Mouse (Mus musculus) cerebellum, adult 2 months (tissue): ENCODE measurements at regions not wholly inside any gene's neighbourhood (a gene's known extent, or its start where the extent isn't known, plus 50 kb on each side); places are given as distances from the start of the nearest gene placed in this dataset.
A peak's percentile ranks its signal among the peaks of the same experiment; 100 is the strongest.

Source experiments
- DNase-seq, 2 experiments: peaks; one replicate each; pipeline ENCODE4 v3.0.0; 2021
- H3K27ac ChIP-seq: fragments of 200-500 bp; 2 replicates; pipeline ENCODE4 v1.5.1; 2012; ENCODE audit warnings: low read length, control low read depth, inconsistent platforms; ENCODE audit not compliant: insufficient read depth
- H3K27me3 ChIP-seq: fragments of 200-500 bp; 2 replicates; pipeline ENCODE4 v1.6.1; 2012; ENCODE audit warnings: inconsistent platforms, mild to moderate bottlenecking, low read length, moderate library complexity; ENCODE audit not compliant: control insufficient read depth, insufficient read depth
- H3K4me1 ChIP-seq: fragments of 200-500 bp; 2 replicates; pipeline ENCODE4 v1.6.1; 2011; ENCODE audit warnings: low read length; ENCODE audit not compliant: control insufficient read depth, insufficient read depth
- H3K4me3 ChIP-seq: fragments of 200-500 bp; replicated peaks from 2 replicates; pipeline ENCODE3; 2011; ENCODE audit warnings: mild to moderate bottlenecking, low read depth, low read length, control low read depth; ENCODE audit not compliant: insufficient read depth
- CTCF ChIP-seq: fragments of 200-500 bp; IDR thresholded peaks from 2 replicates; pipeline ENCODE4 v1.5.1; 2011; ENCODE audit warnings: low read depth, mild to moderate bottlenecking, control low read depth, low read length, moderate library complexity, borderline replicate concordance; ENCODE audit not compliant: insufficient read depth
- POLR2A ChIP-seq: fragments of 200-500 bp; IDR thresholded peaks from 2 replicates; pipeline ENCODE4 v1.6.1; 2011; ENCODE audit warnings: low read length, control low read depth, borderline replicate concordance; ENCODE audit not compliant: insufficient read depth
- WGBS: fragments of 180-500 bp; shearing (Covaris S2); methylation state at CpG from one replicate; pipeline ENCODE4 v1.1.7; 2018; 5-methylcytosine and 5-hydroxymethylcytosine counted together

DNA sequence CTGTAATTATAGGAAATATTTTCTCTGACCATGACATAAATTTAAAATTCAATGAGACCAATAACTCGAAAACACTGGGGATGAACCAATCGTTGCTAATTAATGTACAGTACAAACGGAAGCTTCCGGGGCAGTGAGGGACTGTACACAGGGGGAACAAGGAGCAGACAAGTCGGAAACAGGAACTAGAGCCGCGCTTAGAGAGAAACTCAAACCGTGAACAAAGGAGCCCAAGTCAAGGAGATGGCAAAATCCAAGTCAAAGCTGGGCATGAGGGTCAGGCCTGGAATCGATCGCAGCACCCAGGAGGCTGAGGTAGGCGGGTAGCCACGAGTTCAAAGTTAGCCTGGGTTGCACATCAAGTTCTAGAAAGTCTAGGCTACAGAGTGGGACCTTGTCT, 70.2 kb upstream of the Prok2 start:
- WGBS, result 87% methylated on average over 12 of the region's 12 CpGs
- Histone ChIP-seq H3K4me1 (no peaks in the 10 kb centered on the region), H3K27me3 (no peaks in the 10 kb centered on the region), H3K4me3 (no peak overlapping the region), H3K27ac (no peak overlapping the region)
- DNase-seq, result no peak
- TF ChIP-seq CTCF, result no peak

DNA sequence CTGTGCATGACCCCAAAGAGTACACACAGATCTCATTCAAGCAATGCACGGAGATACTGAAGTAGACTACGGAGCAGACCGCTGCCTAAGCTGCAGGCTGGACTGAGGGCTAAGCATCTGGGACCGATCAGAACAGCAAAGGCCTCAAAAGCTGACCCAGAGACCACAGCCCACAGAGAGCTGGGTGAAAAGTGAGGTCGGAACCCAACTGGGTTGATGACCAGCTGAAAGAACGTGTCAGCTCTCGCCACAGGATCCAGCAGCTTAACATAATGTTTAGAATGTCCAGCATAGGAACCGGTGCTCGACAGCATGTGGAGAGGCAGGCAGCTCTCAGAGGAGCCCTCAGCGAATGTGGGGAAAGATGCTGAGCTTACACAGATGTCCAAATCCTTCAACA, 67.4 kb upstream of the Prok2 start:
- no peaks in the 10 kb centered on the region for H3K4me1 ChIP-seq
- TF ChIP-seq CTCF, result no peak
- TF ChIP-seq POLR2A, result no peak
- 56% methylated on average over 10 of the region's 10 CpGs for WGBS

DNA sequence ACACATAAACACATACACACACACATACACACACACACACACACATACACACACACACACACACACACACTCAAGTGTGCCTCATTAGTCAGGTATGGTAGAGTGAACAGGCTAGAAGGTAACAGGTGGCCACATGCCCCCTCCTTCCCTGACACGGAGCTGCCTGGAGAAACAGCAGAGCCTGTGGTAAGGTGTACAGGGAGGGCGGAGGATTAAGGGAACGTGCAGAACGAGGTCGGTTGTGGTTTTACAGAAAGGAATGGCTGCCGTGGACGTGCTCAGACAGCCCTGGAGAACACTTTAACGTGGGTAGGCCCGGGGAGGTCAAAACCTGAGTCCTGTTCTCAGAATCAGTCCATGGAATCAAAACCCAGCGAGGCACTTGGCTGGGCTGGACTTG, 66.2 kb upstream of the Prok2 start:
- TF ChIP-seq POLR2A, result no peak
- no peak for TF ChIP-seq CTCF
- Histone ChIP-seq H3K27me3 (no peaks in the 10 kb centered on the region), H3K4me1 (no peaks in the 10 kb centered on the region), H3K27ac (no peak overlapping the region), H3K4me3 (no peak overlapping the region)
- WGBS, result 85% methylated on average over 10 of the region's 10 CpGs
- no peak for DNase-seq

More for the DNA sequence above, 67.4 kb upstream of the Prok2 start:
- Histone ChIP-seq H3K4me3 (no peak overlapping the region), H3K27ac (no peak overlapping the region), H3K27me3 (no peaks in the 10 kb centered on the region)
- no peak for DNase-seq

DNA sequence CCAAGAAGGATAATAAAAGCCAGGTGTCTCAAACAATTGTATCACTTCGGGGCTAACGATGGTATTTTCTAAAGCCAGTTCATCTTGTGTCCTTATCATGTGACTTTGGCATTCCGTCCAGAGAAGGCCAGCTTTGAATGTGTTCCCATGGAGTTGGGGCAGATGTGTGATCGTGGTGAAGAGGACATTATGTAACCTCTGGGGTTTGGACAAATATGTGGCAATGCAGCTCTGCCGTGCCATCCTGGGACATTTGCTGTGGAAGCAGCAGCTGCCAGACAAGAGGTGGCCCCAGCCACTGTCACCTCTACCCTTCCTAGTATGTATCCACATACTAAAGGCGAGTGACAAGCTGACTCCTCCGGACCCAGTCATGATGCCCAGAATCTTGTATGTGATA, 60.8 kb upstream of the Prok2 start:
- WGBS, result 87% methylated on average over 7 of the region's 7 CpGs
- no peak for DNase-seq
- TF ChIP-seq POLR2A, result no peak
- no peak for TF ChIP-seq CTCF
- Histone ChIP-seq H3K27me3 (no peaks in the 10 kb centered on the region; the same call in 1 of the 2 replicates), H3K4me3 (no peak overlapping the region), H3K4me1 (no peaks in the 10 kb centered on the region), H3K27ac (no peak overlapping the region)

DNA sequence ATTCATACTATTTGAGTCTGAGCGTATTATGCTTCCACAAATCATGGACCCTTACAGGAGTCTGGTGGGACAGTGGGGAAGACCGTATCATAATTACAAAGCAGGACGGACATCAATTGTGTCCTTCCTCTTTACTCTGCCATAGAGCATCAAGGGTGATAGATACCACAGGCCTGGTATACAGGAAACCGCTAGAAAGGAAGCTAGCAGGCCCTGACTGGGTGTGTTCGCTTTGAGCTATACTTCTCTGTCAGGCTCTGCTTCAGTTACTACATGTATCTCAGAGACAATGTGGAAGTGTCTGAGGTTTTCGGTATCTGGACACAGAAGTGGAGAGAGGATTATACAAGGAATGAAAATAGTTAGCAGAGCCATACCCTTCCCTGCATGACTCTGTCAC, 59.0 kb upstream of the Prok2 start:
- Histone ChIP-seq H3K27me3 (no peaks in the 10 kb centered on the region; the same call in 1 of the 2 replicates), H3K4me3 (no peak overlapping the region), H3K27ac (no peak overlapping the region), H3K4me1 (no peaks in the 10 kb centered on the region)
- no peak for DNase-seq
- 92% methylated on average over 6 of the region's 6 CpGs for WGBS
- TF ChIP-seq POLR2A (no peak), CTCF (no peak)

DNA sequence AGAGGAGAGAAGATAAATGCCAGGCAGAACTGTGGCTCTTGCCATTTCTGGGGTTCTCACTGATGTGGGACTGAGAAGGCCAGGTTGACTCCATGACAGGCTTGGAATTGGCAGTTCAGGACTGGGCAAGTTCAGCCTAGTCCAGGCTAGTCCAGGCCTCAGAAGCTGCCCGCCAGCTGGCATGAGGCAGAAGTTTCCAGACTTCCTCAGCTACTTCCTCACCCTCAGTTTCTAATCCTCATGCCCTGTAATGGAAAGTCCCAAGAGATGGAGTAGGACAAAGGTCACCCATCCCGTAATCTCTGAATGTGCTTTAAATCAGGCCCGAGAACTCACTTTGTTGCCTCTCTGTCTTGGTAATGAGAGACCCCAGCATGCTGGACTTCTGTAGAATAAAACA, 58.6 kb upstream of the Prok2 start:
- Histone ChIP-seq H3K27me3 (no peaks in the 10 kb centered on the region; the same call in 1 of the 2 replicates), H3K27ac (no peak overlapping the region), H3K4me1 (no peaks in the 10 kb centered on the region), H3K4me3 (no peak overlapping the region)
- TF ChIP-seq CTCF (no peak), POLR2A (no peak)
- WGBS, result 91% methylated on average over 3 of the region's 3 CpGs
- DNase-seq, result no peak

DNA sequence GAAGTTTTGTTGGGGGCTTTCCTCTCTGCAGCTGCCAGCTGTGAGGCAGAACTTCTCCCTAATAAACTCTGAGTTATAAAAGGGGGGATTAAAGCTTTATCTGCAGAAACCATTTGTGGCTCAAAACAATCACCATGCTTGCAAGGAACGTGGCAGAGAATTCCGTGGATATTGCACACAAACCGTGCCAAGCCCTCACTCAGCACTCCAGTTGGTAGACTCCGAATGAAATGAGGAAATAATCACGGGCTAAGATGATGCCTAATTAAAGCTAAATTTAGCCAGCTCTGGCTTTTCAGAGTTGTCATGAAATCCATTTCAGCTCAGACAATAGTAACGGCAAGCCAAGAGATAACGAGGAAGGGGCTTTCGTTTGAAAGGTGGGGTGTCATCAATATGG, 58.1 kb upstream of the Prok2 start:
- TF ChIP-seq CTCF (no peak), POLR2A (no peak)
- Histone ChIP-seq H3K27me3 (no peaks in the 10 kb centered on the region; the same call in 1 of the 2 replicates), H3K27ac (no peak overlapping the region), H3K4me1 (no peaks in the 10 kb centered on the region), H3K4me3 (no peak overlapping the region)
- DNase-seq, result no peak
- 48% methylated on average over 8 of the region's 8 CpGs for WGBS

DNA sequence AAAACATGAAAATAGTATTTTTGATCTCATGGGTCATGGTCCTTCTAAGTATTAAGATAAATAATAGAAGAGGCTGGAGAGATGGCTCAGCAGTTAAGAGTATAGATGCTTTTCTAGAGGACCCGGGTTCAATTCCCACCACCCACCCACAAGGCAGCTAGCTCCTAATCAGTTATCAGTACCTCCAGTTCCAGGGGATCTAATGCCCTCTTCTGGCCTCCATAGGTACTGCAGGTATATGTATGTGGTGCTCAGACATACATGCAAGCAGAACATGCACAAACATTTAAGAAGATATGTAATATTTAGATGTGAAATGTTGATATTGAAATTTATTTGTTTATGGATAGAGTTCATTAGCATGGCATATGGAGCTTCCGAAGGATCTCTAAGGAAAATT, 56.8 kb upstream of the Prok2 start:
- Histone ChIP-seq H3K27ac (no peak overlapping the region), H3K27me3 (no peaks in the 10 kb centered on the region; the same call in 1 of the 2 replicates), H3K4me3 (no peak overlapping the region), H3K4me1 (no peaks in the 10 kb centered on the region)
- DNase-seq, result no peak
- 87% methylated on average over 2 of the region's 2 CpGs for WGBS
- peak; percentile 24; the same call in 1 of the 2 replicates for TF ChIP-seq CTCF
- TF ChIP-seq POLR2A, result no peak
